Mouse (Mus musculus) ovary, postnatal 36 days (tissue): ENCODE measurements around the gene 4932438H23Rik.

Experiments used
- DNase-seq: peaks from one replicate; pipeline ENCODE4 v3.0.0; 2022; ENCODE audit warnings: low spot score, mixed read lengths

The 4932438H23Rik gene

DNA sequence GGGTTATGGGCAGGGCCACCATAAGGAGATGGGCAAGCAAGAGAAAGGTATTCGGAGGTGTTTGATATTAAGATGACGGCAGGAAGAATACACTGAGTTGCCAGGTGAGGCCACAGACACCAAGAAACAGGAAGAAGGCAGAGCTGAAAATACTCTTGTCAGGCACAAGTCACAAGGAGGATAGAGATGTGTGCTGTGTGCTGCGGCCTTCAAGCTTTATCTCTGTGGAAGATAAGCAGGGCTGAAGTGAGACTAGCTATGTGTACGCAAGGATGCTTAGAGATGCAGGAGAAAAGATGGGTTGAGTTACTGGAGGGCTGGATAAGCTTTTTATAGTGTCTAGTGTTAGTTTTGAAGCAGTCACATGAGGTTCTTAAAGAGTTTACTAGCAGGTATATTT, 37.7 kb downstream of the 4932438H23Rik start:
- no peak for DNase-seq

DNA sequence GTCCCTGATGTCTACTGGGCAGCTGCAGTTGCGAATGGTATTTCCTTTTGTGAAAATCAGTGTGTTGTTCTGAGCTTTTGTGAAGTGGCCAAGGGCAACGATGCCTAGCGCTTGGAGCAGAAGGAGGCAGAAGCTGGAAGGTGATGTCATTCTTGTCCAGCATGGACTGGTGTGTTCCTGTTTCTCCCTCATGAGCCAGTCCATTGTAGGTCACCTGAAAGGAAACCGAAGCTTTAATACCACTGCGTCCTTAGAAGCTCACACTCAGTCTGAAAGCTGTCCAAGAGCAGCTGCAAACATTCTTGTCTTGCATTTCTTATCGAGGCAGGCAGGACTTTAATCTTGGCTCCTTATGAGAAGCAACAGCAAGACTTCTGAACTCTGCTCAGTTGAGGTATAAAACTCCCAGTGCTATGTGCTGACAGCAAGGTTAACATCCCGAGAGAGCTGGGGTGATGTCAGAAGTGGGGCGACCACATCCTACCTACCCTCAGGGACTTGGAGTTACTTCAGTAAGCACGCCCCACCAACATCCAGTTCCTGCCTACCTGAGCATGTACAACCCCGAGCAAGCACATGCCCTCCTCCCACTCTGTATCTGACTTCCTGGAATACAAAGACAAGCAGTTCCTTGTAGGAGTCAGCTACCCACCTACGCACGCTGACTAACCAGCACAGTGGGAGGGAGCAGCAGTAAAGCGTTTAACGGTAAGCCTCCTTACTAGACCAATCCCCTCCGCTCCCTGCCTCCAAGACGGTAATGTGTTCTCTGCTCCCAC, 38.7 kb downstream of the 4932438H23Rik start:
- DNase-seq = no peak

DNA sequence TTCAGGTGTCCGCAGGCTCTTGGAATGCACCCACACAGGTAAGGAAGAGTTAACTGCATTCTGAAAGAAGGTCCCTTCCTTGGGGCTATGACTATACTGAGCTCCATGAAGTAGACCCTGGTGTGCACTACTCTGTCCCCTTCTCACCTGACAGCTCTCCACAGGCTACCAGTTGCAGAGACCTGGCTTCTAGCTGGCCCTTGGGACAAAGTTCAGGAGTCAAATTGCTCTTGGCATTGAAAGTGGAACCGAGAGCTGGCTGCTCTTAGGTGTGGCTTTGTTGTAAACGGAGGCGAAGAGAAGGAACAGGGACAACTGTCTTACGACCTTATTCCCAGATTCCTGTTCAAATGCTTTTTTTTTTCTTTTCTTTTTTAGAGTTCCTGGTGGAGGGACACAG, 39.8 kb downstream of the 4932438H23Rik start:
- no peak for DNase-seq

DNA sequence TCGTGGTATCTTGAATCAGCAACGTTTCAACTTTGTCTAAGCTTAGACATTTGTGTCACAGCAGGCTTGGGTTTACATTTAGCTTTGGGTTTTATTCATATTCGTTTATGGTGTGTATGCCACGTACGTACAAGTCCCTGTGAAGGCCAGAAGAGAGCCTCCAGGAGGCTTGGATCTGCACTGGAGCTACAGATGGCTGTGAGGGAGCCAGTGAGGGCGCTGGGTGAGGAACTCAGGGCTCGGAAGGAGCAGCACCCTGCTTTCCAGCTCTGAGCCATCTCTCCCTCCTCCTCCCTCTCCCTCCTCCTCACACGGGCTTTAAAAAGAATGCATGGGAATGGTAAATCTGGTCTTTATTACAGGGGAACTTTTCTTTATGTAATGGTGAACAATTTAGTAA, 41.3 kb downstream of the 4932438H23Rik start:
- DNase-seq = no peak

DNA sequence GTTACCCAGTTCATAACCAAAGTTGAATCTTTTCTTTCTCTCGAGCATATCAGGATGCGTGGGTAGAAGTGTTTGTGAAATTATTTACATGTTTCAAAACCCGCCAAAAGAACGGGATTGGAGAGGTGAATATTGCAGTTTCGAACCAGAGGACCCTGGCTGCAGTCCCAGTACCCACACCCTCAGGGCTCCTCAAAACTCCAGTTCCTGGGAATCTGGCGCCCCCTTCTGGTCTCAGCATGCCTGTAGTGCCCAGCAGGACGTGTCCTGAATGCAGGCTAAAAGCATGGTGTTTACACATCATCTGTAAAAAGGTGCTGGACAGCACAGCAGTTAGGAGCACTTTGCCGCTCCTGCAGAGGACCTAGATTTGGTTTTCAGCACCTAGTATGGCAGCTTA, 49.4 kb downstream of the 4932438H23Rik start:
- DNase-seq = peak; percentile 28

DNA sequence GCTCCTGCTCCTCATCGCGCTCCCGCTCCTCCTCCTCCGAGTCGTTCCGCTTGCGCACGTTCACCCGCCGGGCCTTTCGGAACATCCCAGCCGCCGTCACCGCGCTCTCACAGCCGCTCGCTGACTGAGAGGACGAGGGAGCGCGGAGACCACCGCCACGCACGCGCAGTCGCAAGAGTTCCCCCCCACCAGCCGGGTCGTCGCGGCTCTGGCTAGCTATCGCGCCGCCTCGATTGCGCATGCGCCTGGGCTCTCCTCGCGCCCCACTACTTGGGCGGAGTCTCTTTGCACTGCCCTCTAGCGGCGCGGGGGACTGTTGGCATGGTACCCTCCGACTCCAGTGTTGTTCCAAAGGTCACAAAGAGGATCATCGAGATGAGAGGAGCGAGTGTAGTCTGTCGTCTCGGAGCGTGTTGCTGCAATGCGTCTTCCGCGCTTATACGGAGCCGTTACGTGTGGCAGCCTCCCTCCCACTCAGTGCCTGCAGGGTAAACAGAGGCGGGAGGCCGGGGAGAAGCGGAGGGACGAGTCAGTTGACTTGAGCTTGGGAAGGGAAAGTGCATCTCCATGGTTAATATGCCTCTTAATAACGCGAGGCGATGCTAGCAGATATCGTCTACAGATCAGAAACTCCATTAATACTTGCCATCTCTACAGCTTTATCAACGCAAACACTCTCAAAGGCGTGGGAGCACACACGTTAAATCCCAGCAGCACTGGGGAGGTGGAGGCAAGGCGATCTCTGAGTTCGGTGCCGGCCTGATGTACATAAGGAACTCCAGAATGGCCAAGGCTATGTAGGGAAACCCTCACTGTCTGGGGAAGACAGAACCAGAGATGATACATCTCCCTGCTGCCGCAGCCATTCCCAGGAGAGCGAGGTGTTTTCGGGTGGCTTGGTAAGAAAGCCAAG, 50.4 kb downstream of the 4932438H23Rik start, which contains the start of gene Paxbp1:
Gene Paxbp1, minus strand, starts transcription at position 274 of the 913 bp plus-strand sequence.
- DNase-seq = peak; percentile 99

DNA sequence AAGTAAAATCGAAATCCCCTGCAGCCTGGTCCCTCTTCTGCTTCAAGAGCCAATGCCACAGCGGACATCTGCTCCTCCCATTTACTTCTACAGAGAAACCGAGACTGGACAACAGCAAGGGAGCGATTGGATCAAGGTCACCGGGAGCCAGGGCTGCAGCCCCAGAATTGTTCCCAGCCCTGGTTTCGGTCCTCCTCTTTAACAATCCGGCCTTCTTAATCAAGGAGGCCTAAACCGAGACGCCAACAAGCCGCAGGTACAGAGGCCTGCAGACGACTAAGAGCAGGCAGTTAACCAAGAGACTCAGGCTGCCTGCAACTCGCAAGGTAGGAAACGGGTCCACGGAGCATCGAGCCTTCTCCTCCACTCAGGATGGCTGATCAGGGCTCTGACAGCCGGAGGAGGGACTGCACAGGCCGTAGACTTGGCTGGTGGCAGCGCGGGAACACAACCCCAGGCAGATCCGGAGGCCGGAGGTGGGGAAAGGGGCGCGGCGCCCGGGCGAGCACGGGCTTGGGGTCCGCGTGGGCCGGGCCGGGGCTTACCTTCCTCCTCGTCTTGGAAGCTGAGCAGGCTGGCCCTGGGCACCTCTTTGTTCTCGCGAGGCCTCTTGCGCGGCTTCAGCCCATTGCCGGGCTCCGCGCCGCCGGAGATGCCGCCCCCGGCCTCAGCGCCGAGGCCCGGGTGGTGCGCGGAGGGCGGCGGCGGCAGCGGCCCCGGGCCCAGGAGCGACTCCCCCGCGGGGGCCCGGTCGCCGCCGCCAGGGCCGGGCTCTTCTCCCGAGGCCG, 51.3 kb downstream of the 4932438H23Rik start:
- peak; percentile 62 for DNase-seq

DNA sequence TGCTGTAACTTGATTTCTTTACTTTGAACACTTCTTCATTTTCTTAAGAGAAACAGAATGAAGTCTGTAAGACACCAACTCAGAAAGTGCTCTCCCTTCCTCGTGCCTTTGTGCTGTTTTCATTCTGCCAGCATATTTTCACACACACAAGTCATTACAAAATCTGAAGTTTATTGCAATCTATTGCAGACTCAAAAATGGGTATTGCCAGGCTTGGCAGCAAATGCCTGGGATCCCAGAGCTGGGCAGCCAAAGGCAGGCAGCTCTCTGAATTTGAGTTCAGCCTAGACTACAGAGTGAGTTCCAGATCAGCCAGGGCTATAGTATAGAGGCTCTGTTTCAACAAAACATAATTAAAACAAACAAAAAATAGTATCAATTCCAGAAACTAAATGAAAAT, 52.3 kb downstream of the 4932438H23Rik start:
- DNase-seq = no peak

DNA sequence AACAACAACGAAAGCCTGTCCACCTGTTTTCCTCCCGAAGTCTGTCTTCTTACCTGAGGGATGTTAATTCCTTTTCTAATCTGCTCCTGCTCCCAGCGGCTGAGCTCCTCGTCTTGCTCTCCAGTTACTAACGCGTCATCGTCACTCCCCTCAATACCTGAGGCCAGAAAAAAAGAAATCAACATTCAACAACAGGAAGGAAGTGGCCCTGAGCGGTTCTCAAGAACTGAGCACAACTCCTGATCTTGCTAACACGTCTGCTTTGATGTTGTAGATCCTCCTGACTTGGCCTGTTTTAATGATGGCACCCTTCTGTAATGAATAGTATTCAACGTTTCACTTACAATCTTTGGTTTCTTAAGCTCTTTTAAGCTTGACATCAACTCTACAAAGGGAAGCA, 59.1 kb downstream of the 4932438H23Rik start:
- DNase-seq = no peak

DNA sequence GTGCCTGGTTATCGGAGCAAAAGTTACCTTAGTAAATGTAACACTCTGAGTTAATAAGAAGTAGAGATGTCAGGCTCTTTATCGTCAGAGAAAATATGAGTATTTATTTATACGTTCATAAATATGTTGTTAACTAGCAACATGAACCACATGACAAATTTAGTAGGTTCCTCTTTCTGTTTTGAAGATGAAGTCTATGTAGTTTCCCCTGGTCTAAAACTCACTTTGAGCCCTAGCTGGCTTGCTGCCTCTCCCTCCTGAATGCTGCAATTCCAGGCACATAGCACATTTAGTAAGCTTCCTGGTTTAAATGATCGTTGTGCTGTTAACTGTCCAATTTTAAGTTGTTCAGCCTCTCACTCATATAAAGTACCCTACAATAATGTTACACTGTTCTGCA, 64.2 kb downstream of the 4932438H23Rik start:
- no peak for DNase-seq

DNA sequence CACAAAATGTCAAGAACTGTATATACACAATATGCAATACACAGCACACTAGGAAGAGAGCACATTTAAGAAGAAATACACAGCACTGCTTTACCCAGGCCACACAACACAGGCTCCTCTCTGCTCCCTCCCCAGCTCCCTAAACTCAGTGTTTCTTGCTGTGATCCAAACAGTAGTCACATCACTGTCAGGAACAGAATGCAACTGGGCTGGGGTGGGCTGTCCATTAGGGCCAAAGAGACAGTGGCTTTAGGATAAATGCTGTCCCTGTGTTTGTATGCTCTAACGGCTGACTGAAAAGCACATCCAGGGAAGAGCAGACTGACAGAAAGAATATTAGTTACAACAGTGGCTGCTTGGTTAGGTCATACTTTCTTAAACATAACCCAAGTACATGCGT, 65.0 kb downstream of the 4932438H23Rik start:
- DNase-seq = no peak

DNA sequence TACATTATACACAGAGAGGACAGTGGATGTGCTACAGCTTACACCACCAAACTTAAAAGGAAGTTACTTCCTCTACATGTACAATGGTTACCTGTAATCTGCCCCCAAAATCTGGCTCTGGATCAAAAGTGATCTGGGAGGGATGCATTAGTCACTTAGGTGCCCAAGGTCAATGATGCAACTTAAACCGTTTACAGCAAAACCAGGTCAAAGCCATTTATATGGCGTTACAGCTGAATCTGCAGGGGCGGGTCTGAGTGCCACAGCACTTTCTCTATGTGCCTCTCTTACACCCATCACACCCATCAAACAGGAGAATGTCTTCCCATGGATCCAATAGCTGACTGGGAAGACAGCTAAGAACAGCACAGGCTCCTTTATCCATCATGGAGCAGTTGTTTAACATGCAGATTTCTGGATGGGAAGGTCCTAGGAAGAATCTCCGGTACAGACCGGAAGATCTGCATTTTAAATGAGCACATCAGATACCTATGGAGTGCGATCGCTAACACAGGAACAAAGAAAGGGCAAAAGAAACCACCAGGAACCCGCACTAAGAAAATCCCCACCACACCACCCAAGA, 65.7 kb downstream of the 4932438H23Rik start:
- no peak for DNase-seq

DNA sequence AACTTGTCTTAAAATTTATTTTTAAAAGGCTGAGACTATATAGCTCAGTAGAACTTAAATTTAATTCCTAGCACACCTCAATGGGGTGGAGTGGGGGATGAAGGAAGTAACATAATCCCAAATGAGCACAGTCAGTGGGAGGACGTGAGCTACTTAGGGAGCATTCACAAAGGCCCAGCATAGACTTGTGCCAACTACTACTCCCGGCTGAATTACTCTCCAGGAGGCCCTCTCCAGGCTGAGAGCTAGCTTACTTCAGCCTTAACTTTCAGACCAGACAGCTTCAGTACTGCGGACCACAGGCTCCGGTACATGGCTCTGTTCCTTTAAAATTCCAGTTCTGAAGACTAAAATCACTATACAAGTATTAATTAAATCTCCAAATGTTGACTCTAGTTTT, 68.6 kb downstream of the 4932438H23Rik start:
- DNase-seq = no peak

DNA sequence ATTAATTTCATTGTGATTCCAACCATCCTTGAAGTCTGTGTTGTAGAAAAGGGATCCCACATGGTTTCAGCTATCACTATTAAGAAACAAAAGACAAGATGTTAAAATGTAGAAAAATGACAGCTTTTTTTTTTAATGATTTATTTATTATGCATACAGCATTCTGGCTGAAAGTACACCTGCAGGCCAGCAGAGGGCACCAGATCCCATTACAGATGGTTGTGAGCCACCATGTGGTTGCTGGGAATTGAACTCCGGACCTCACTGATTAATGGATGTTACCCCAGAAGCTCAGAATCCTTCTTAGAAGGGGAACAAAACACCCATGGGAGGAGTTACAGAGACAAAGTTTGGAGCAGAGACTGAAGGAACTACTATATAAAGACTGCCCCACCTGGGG, 71.5 kb downstream of the 4932438H23Rik start:
- DNase-seq = no peak

DNA sequence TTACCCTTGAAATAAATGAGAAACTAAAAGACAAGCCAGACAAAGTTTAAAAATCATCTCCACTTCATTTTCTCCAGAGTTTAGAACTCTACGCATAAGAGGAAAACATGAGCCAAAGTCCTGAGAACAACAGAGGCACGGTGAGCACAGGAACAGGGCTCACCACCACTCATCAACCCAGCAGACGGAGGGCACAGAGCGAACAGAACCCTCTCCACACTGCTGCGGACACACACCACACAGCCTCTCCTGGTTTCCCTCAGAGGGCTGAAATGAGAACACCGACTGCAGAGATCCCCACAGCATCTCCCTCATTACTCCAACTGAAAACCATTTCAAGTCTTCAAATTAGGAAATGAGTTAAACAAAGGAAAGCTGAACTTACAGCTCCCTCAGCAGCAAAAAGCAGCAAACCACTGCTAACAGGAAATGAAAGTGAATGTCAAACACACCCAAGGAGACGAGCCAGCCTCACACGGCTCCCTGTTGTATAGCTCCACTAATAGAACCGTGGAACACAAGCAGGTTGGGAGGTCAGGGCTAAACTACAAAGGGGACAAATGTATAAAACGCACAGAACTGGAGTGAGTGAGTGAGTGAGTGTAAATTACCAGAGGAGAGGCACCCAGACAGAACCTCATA, 74.0 kb downstream of the 4932438H23Rik start:
- DNase-seq = no peak

DNA sequence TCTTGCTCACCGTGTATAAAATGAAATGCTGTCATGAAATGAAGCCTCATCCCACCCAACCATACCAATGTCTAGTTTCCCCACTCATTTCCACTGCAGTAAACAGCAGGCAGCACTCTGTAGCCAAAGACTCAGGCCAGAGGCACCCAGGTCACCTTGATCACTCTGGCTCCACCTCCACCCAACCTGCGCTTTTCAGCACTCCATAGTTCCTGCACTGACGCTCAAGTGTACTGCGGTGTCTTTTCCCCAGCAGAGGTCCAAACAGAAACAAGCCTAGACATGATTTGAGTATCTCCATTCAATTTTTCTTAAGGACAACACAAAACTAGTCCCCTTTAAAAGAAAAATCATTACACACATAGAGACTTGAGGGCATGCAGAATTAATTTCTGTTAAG, 75.4 kb downstream of the 4932438H23Rik start:
- DNase-seq = no peak

DNA sequence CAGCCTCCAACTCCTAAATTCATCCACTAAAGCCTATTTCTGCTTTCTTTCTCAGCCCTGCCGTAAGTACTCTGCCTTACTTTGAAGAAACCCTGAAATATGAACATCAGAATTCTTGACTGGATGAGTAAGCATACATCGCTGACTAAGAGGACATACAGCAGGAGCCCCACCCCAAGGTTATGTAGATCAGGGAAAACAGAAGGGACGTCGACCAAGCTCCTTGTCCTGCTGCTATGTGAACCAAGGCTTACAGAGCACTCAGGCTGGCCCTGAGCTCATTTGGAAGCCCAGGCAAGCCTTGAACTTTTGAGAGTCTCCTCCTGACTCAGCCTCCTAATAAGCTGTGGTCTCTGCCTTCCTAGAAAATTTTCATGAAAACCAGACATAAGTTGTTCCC, 79.2 kb downstream of the 4932438H23Rik start:
- DNase-seq = no peak

DNA sequence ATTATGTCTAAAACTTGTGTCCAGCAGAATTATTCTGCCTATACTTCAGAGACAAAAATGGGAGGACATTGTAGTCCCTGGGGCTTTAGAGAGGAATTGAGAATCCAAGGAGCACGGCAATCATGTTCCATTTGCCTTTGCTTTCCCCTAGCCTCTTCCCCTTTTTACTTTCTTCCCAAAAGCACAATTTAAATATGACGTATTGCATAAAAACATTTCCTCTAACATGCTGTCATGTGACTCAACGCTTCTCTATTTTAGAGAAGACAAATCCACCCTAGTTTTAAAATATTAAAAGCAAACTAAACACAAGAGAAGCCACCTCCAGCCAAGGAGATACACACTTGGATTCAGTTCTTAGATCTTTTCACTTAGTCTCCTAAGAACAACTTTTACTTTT, 83.1 kb downstream of the 4932438H23Rik start:
- DNase-seq = no peak

DNA sequence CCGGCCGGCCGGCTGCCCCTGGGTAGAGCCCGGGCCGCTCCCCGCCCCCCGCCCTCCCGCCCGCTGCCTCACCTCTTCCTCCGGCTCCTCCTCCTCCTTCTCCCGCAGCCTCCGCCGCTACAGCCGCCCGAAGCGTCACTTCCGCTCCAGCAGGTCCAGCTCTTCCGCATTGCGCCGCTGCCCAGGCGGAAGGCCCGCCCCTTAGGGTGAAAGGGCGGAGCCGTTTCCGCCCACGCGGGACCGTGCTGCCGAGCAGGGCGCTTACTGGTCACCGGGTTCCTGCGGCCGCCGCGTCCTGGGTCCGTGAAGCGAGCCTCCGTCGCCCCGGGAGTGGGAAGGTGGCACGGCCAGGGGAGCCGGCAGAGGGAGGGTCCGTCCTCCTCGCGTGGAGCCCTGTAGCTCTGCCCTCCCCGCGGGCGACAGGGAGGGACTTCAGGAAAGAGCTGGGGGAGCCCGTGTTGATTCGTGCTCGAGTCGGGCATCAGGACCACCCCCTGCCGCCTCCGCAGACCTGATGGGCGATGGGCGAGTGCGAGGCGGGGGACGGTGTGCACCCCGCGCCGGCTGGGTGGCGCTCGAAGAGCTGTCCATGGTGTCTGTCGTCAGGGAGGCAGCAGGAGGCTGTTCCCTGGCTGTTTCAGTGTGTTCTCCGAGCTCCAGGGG, 83.8 kb downstream of the 4932438H23Rik start, which contains the start of gene Synj1:
Gene Synj1, minus strand, starts transcription at position 288 of the 663 bp plus-strand sequence.
- DNase-seq = peak; percentile 93

DNA sequence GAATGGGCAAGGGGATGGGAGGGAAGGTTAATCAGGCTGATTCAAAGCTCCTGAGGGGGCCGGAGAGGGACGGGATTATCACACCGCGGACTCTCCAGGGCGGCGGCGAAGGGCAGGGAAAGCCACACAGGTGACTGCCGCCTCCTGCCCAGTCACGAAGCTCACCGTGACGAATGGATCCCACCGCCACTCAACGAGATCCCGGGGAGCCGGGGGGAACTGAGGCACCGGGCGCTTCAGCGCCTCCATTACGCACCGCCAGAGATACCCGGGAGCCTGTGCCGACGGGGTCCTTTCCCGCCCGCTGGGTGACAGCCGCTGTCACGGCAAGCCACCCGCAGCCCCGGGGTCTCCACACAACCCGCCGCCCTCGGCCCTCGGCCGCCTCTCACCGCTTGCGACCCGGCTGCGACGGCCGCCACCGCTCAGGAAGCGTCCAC, 84.3 kb downstream of the 4932438H23Rik start:
- no peak for DNase-seq
